Mouse (Mus musculus): ENCODE data around the gene Olfr427. TPM values are rescaled to one million over a fixed set of nuclear protein-coding genes. Genes with fewer than 3 reads are reported as not detected.

Gene Olfr427
- total and polyA plus RNA-seq, 3 experiments: not detected

DNA sequence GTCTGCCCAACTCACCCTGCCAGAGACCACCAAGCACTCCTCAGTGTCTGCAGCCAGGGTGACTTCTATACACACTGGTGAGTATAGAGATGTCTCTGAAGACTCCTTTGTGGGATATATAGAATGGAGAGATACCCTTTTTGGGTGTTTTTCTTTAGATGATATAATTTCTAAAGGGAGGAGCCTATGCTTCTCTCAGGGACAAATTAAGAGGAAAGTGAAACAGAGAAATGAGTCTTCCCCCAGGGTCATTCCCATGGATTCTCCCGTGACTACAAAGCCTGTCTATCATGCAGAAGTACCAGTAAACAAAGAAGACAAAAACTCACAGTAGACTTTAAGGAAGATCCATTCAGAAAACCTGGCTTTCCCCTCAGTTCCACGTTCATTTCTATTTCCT is 24.4 kb downstream of the Olfr427 start, which contains the start of gene Olfr231:
Gene Olfr231 (minus strand): TSS at position 101 of the 400 bp plus-strand sequence.
- intact Hi-C loops (cut with DNase I): no loop called here
- H3K79me2 ChIP-seq (replicated peaks; ENCODE audit: control insufficient read depth, insufficient read depth, low read length): no peaks in the 10 kb centered on the region
- TF ChIP-seq POLR2A (IDR thresholded peaks at IDR 0.05; ENCODE audit: insufficient read depth, low read depth, low read length): no peak
- no peak for TF ChIP-seq CTCF (IDR thresholded peaks at IDR 0.05)
- TF ChIP-seq EP300 (IDR thresholded peaks at IDR 0.05; ENCODE audit: insufficient read depth, low read depth, low read length): no peak
- H3K4me1 ChIP-seq (ENCODE audit: control insufficient read depth, insufficient read depth, low read length): no peaks in the 10 kb centered on the region
- 58% methylated on average over 2 of the region's 2 CpGs for WGBS
- DNase-seq: no peak
- no peak within 1 kb of the TSS for H3K9ac ChIP-seq (ENCODE audit: low read depth, low read length)
- no peak within 1 kb of the TSS for H3K4me3 ChIP-seq
- no peak within 1 kb of the TSS for H3K27ac ChIP-seq
- H3K36me3 ChIP-seq (ENCODE audit: control insufficient read depth, insufficient read depth, low read length): no peaks in the 10 kb centered on the region
- H3K27me3 ChIP-seq (ENCODE audit: control insufficient read depth, insufficient read depth, low read length): no peaks in the 10 kb centered on the region

- 78% methylated on average over 3 of the region's 3 CpGs for WGBS
- TF ChIP-seq CTCF (IDR thresholded peaks at IDR 0.05): no peak
- no peak for TF ChIP-seq POLR2A (IDR thresholded peaks at IDR 0.05; ENCODE audit: insufficient read depth, low read depth, low read length)
- TF ChIP-seq EP300 (IDR thresholded peaks at IDR 0.05; ENCODE audit: insufficient read depth, low read depth, low read length): no peak
- no peak for DNase-seq
These were observed 34.5 kb downstream of the Olfr427 start, which contains the start of gene Olfr424 for GRCm38 (mm10) chr1:174131217-174131616. Olfr424 (plus strand) TSS chr1:174131517.

GRCm38 (mm10) chr1:174131999-174132398 is 35.3 kb downstream of the Olfr427 start:
- no peaks in the 10 kb centered on the region for H3K4me1 ChIP-seq (ENCODE audit: control insufficient read depth, insufficient read depth, low read length)
- H3K36me3 ChIP-seq (ENCODE audit: control insufficient read depth, insufficient read depth, low read length): no peaks in the 10 kb centered on the region
- H3K4me3 ChIP-seq: no peak overlapping the region
- TF ChIP-seq CTCF (IDR thresholded peaks at IDR 0.05): no peak
- no peak for TF ChIP-seq EP300 (IDR thresholded peaks at IDR 0.05; ENCODE audit: insufficient read depth, low read depth, low read length)
- no peak for TF ChIP-seq POLR2A (IDR thresholded peaks at IDR 0.05; ENCODE audit: insufficient read depth, low read depth, low read length)
- no peak overlapping the region for H3K9ac ChIP-seq (ENCODE audit: low read depth, low read length)
- intact Hi-C loops (cut with DNase I): no loop called here
- no peaks in the 10 kb centered on the region for H3K27me3 ChIP-seq (ENCODE audit: control insufficient read depth, insufficient read depth, low read length)
- no peak overlapping the region for H3K27ac ChIP-seq
- H3K79me2 ChIP-seq (replicated peaks; ENCODE audit: control insufficient read depth, insufficient read depth, low read length): no peaks in the 10 kb centered on the region
- no peak for DNase-seq
- WGBS: 83% methylated on average over 3 of the region's 3 CpGs

More at GRCm38 (mm10) chr1:174131217-174131616, 34.5 kb downstream of the Olfr427 start, which contains the start of gene Olfr424:
- Histone ChIP-seq H3K4me3 (no peak within 1 kb of the TSS), H3K27me3 (ENCODE audit: control insufficient read depth, insufficient read depth, low read length) (no peaks in the 10 kb centered on the region), H3K9ac (ENCODE audit: low read depth, low read length) (no peak within 1 kb of the TSS), H3K4me1 (ENCODE audit: control insufficient read depth, insufficient read depth, low read length) (no peaks in the 10 kb centered on the region), H3K36me3 (ENCODE audit: control insufficient read depth, insufficient read depth, low read length) (no peaks in the 10 kb centered on the region), H3K27ac (no peak within 1 kb of the TSS), H3K79me2 (replicated peaks; ENCODE audit: control insufficient read depth, insufficient read depth, low read length) (no peaks in the 10 kb centered on the region)
- intact Hi-C loops (cut with DNase I): no loop called here

GRCm38 (mm10) chr1:174141384-174141783 is 44.7 kb downstream of the Olfr427 start:
- H3K9ac ChIP-seq (ENCODE audit: low read depth, low read length): no peak overlapping the region
- no peak overlapping the region for H3K4me3 ChIP-seq
- 49% methylated on average over 2 of the region's 2 CpGs for WGBS
- no peaks in the 10 kb centered on the region for H3K36me3 ChIP-seq (ENCODE audit: control insufficient read depth, insufficient read depth, low read length)
- no peaks in the 10 kb centered on the region for H3K79me2 ChIP-seq (replicated peaks; ENCODE audit: control insufficient read depth, insufficient read depth, low read length)
- no peaks in the 10 kb centered on the region for H3K4me1 ChIP-seq (ENCODE audit: control insufficient read depth, insufficient read depth, low read length)
- TF ChIP-seq POLR2A (IDR thresholded peaks at IDR 0.05; ENCODE audit: insufficient read depth, low read depth, low read length) (no peak), CTCF (IDR thresholded peaks at IDR 0.05) (no peak), EP300 (IDR thresholded peaks at IDR 0.05; ENCODE audit: insufficient read depth, low read depth, low read length) (no peak)
- intact Hi-C loops (cut with DNase I): no loop called here
- no peaks in the 10 kb centered on the region for H3K27me3 ChIP-seq (ENCODE audit: control insufficient read depth, insufficient read depth, low read length)
- H3K27ac ChIP-seq: no peak overlapping the region
- DNase-seq: no peak

DNA sequence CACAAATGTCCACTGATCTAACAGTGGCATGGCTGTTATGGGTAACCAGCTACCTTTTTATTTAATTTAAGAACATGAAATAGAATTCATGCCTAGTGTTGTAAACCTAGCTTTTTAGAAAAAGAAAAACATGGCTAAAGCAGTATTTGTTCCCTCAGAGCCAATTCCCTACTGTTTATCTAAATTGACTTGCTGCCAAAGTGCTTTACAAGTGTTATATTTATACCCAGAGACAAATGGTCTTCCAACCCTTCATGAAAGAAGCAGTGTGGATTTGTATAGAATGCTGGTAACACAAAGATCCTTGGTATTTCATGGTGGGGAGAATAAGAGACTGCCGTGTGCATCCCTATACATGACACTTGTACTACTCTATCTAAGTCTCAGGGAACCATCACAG is 50.0 kb downstream of the Olfr427 start:
- Histone ChIP-seq H3K27me3 (ENCODE audit: control insufficient read depth, insufficient read depth, low read length) (no peaks in the 10 kb centered on the region), H3K4me3 (no peak overlapping the region), H3K27ac (no peak overlapping the region), H3K36me3 (ENCODE audit: control insufficient read depth, insufficient read depth, low read length) (no peaks in the 10 kb centered on the region), H3K4me1 (ENCODE audit: control insufficient read depth, insufficient read depth, low read length) (no peaks in the 10 kb centered on the region; the same call in 1 of the 2 replicates), H3K9ac (ENCODE audit: low read depth, low read length) (no peak overlapping the region), H3K79me2 (replicated peaks; ENCODE audit: control insufficient read depth, insufficient read depth, low read length) (no peaks in the 10 kb centered on the region)
- intact Hi-C loops (cut with DNase I): no loop called here
- DNase-seq: no peak
- TF ChIP-seq EP300 (IDR thresholded peaks at IDR 0.05; ENCODE audit: insufficient read depth, low read depth, low read length): no peak
- no peak for TF ChIP-seq CTCF (IDR thresholded peaks at IDR 0.05)
- TF ChIP-seq POLR2A (IDR thresholded peaks at IDR 0.05; ENCODE audit: insufficient read depth, low read depth, low read length): no peak
- 33% methylated on average over 1 of the region's 1 CpGs for WGBS

DNA sequence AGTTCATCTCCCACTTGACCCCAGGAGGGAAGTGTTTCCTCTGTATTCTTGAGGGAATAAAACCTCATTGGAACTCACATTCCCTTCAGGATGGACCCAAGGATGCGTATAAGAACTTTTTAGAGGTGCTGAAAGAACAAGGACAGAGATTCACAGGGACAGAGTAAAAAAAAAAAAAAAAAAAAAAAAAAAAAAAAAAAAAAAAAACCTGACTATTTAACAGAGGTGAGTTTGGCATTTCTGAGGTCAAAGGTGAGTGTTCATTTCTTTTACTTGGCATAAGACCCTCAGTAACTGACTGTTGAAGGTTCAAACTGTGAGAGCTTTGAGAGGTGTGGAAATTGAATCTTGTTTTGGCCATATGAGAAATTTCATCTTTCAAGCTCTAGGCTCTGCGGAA is 52.6 kb downstream of the Olfr427 start:
- intact Hi-C loops (cut with DNase I): no loop called here
- Histone ChIP-seq H3K9ac (ENCODE audit: low read depth, low read length) (no peak overlapping the region), H3K36me3 (ENCODE audit: control insufficient read depth, insufficient read depth, low read length) (no peaks in the 10 kb centered on the region), H3K27me3 (ENCODE audit: control insufficient read depth, insufficient read depth, low read length) (no peaks in the 10 kb centered on the region), H3K27ac (no peak overlapping the region), H3K79me2 (replicated peaks; ENCODE audit: control insufficient read depth, insufficient read depth, low read length) (no peaks in the 10 kb centered on the region), H3K4me3 (no peak overlapping the region), H3K4me1 (ENCODE audit: control insufficient read depth, insufficient read depth, low read length) (no peaks in the 10 kb centered on the region; the same call in 1 of the 2 replicates)
- WGBS: 72% methylated on average over 2 of the region's 2 CpGs
- no peak for TF ChIP-seq POLR2A (IDR thresholded peaks at IDR 0.05; ENCODE audit: insufficient read depth, low read depth, low read length)
- no peak for TF ChIP-seq EP300 (IDR thresholded peaks at IDR 0.05; ENCODE audit: insufficient read depth, low read depth, low read length)
- TF ChIP-seq CTCF (IDR thresholded peaks at IDR 0.05): no peak
- DNase-seq: no peak

Other genes with a start within 250 kb of the Olfr427 start
- 1 to 10 TPM; 2.6 to 3.0 TPM for gene Ifi211, start 183.8 kb upstream of the Olfr427 start, total RNA-seq (2021)
- gene Ifi211, start 183.8 kb upstream of the Olfr427 start, polyA plus RNA-seq (2012; rRNA removed): 0.85 and 1.3 TPM in 2 replicates
- gene Mndal, start 154.4 kb upstream of the Olfr427 start, total RNA-seq (2021): 10 to 100 TPM; 12.7 to 12.8 TPM
- 6.6 and 6.8 TPM in 2 replicates for gene Mndal, start 154.4 kb upstream of the Olfr427 start, polyA plus RNA-seq (2012; rRNA removed)
- 10 to 100 TPM in 1 of 2 experiments, 1 to 10 TPM in 1; 9.6 to 14.0 TPM for gene Ifi203, start 154.2 kb upstream of the Olfr427 start, total RNA-seq (2021)
- 10.7 and 21.8 TPM in 2 replicates for gene Ifi203, start 154.2 kb upstream of the Olfr427 start, polyA plus RNA-seq (2012; rRNA removed)
- not detected for gene Ifi202b, start 114.1 kb upstream of the Olfr427 start, total RNA-seq (2021)
- gene Ifi202b, start 114.1 kb upstream of the Olfr427 start, polyA plus RNA-seq (2012; rRNA removed): 0.38 TPM in 1 of 2 replicates, not detected in the other
- 10 to 100 TPM; 15.8 to 18.2 TPM for gene Ifi205, start 65.1 kb upstream of the Olfr427 start, total RNA-seq (2021)
- gene Ifi205, start 65.1 kb upstream of the Olfr427 start, polyA plus RNA-seq (2012; rRNA removed): 1.8 and 2.5 TPM in 2 replicates
- not detected for gene Olfr433, start 56.2 kb upstream of the Olfr427 start, total RNA-seq (2021)
- gene Olfr433, start 56.2 kb upstream of the Olfr427 start, polyA plus RNA-seq (2012; rRNA removed): 0.12 TPM in 1 of 2 replicates, not detected in the other
- not detected for gene Olfr432, start 47.7 kb upstream of the Olfr427 start, total RNA-seq (2021)
- gene Olfr432, start 47.7 kb upstream of the Olfr427 start, polyA plus RNA-seq (2012; rRNA removed): not detected in 2 replicates
- not detected for gene Olfr430, start 30.3 kb upstream of the Olfr427 start, total RNA-seq (2021)
- gene Olfr430, start 30.3 kb upstream of the Olfr427 start, polyA plus RNA-seq (2012; rRNA removed): not detected in 2 replicates
- gene Olfr429, start 12.6 kb upstream of the Olfr427 start, total RNA-seq (2021): not detected
- gene Olfr429, start 12.6 kb upstream of the Olfr427 start, polyA plus RNA-seq (2012; rRNA removed): not detected in 2 replicates
- gene Olfr231, start 24.3 kb downstream of the Olfr427 start, total RNA-seq (2021): not detected
- gene Olfr231, start 24.3 kb downstream of the Olfr427 start, polyA plus RNA-seq (2012; rRNA removed): not detected in 2 replicates
- gene Olfr424, start 34.6 kb downstream of the Olfr427 start, total RNA-seq (2021): not detected
- not detected in 2 replicates for gene Olfr424, start 34.6 kb downstream of the Olfr427 start, polyA plus RNA-seq (2012; rRNA removed)
- not detected for gene Olfr420, start 58.7 kb downstream of the Olfr427 start, total RNA-seq (2021)
- not detected in 2 replicates for gene Olfr420, start 58.7 kb downstream of the Olfr427 start, polyA plus RNA-seq (2012; rRNA removed)
- gene Spta1, start 75.9 kb downstream of the Olfr427 start, total RNA-seq (2021): 10 to 100 TPM in 1 of 2 experiments, 1 to 10 TPM in 1; 7.6 to 12.1 TPM
- 2.2 and 2.3 TPM in 2 replicates for gene Spta1, start 75.9 kb downstream of the Olfr427 start, polyA plus RNA-seq (2012; rRNA removed)
- gene Olfr419, start 155.2 kb downstream of the Olfr427 start, total RNA-seq (2021): not detected
- not detected in 2 replicates for gene Olfr419, start 155.2 kb downstream of the Olfr427 start, polyA plus RNA-seq (2012; rRNA removed)
- gene Mptx1, start 233.6 kb downstream of the Olfr427 start, total RNA-seq (2021): not detected
- gene Mptx1, start 233.6 kb downstream of the Olfr427 start, polyA plus RNA-seq (2012; rRNA removed): not detected in 2 replicates

All from heart, adult 2 months (tissue).